Mouse (Mus musculus): ENCODE measurements around the gene Msi2. TPM values are rescaled to one million over a fixed set of nuclear protein-coding genes. Genes with fewer than 3 reads are reported as not detected.
A peak's percentile ranks its signal among the peaks of the same experiment; 100 is the strongest.

The Msi2 gene
- 100 to 1,000 TPM; 200 to 212 TPM for total RNA-seq (2021)
- long read RNA-seq, experiment 1, partial matches to known transcripts, result 0 of 7 reads
- long read RNA-seq, experiment 1, other reads (novel, unspliced or antisense), result 6 of 7 reads
- long read RNA-seq, experiment 2, full-length matches to known transcripts, result 1 of 33 reads
- long read RNA-seq, experiment 2, partial matches to known transcripts, result 2 of 33 reads
- long read RNA-seq, experiment 2, other reads (novel, unspliced or antisense), result 30 of 33 reads

GRCm38 (mm10) chr11:88718050-88718765 lies at the start of gene Msi2:
Gene Msi2 (minus strand): TSS chr11:88718513.
- peak; percentile 72 to 79 for DNase-seq (ENCODE audit: low spot score in 2 of 2)

- DNase-seq (ENCODE audit: low spot score in 2 of 2), result no peak
These were observed 47.3 kb upstream of the Msi2 start for GRCm38 (mm10) chr11:88765635-88766034.

GRCm38 (mm10) chr11:88763371-88763770 lies 45.1 kb upstream of the Msi2 start:
- DNase-seq (ENCODE audit: low spot score in 2 of 2), result no peak

GRCm38 (mm10) chr11:88759501-88759900 lies 41.2 kb upstream of the Msi2 start:
- no peak for DNase-seq (ENCODE audit: low spot score in 2 of 2)

- DNase-seq (ENCODE audit: low spot score in 2 of 2), result no peak
These were observed 40.1 kb upstream of the Msi2 start for GRCm38 (mm10) chr11:88758402-88758801.

- no peak for DNase-seq (ENCODE audit: low spot score in 2 of 2)
These were observed 27.0 kb upstream of the Msi2 start for GRCm38 (mm10) chr11:88745306-88745705.

GRCm38 (mm10) chr11:88739574-88740295 lies 21.4 kb upstream of the Msi2 start:
- no peak for DNase-seq (ENCODE audit: low spot score in 2 of 2)

GRCm38 (mm10) chr11:88729363-88729762 lies 11.1 kb upstream of the Msi2 start:
- no peak for DNase-seq (ENCODE audit: low spot score in 2 of 2)

GRCm38 (mm10) chr11:88728508-88728890 lies 10.2 kb upstream of the Msi2 start:
- peak; percentile 37 to 62 for DNase-seq (ENCODE audit: low spot score in 2 of 2)

- DNase-seq (ENCODE audit: low spot score in 2 of 2), result no peak
These were observed 9.6 kb upstream of the Msi2 start for GRCm38 (mm10) chr11:88727768-88728507.

GRCm38 (mm10) chr11:88721144-88721636 lies 2.9 kb upstream of the Msi2 start:
- no peak for DNase-seq (ENCODE audit: low spot score in 2 of 2)

- no peak for DNase-seq (ENCODE audit: low spot score in 2 of 2)
These were observed 2.2 kb upstream of the Msi2 start for GRCm38 (mm10) chr11:88720261-88721143.

GRCm38 (mm10) chr11:88719601-88720000 lies 1.3 kb upstream of the Msi2 start:
- DNase-seq (ENCODE audit: low spot score in 2 of 2), result no peak

- DNase-seq (ENCODE audit: low spot score in 2 of 2), result no peak
These were observed 668 bp upstream of the Msi2 start for GRCm38 (mm10) chr11:88718766-88719595.

GRCm38 (mm10) chr11:88717644-88718049 lies 666 bp downstream of the Msi2 start:
- DNase-seq (ENCODE audit: low spot score in 2 of 2), result no peak

GRCm38 (mm10) chr11:88717016-88717643 lies 1.2 kb downstream of the Msi2 start:
- DNase-seq (ENCODE audit: low spot score in 2 of 2), result no peak

- no peak for DNase-seq (ENCODE audit: low spot score in 2 of 2)
These were observed 2.0 kb downstream of the Msi2 start for GRCm38 (mm10) chr11:88716061-88716994.

GRCm38 (mm10) chr11:88715299-88715698 lies 3.0 kb downstream of the Msi2 start:
- DNase-seq (ENCODE audit: low spot score in 2 of 2), result no peak
